Mouse (Mus musculus) CD4-positive, CD25-positive, alpha-beta regulatory T cell, adult 4 months (primary cell): Measurements from ENCODE around the gene 9230104L09Rik. TPM values are rescaled to one million over a fixed set of nuclear protein-coding genes. Genes with fewer than 3 reads are reported as not detected.

Source experiments
- ATAC-seq: one replicate; pipeline ENCODE4 v1.8.0; 2017
- polyA plus RNA-seq, 2 experiments: library from polyadenylated mRNA; unstranded; fragments of 100-300 nt; shearing (Covaris generic); gene quantifications; one replicate each; pipeline ENCODE4 v1.2.1; 2017

9230104L09Rik gene
- polyA plus RNA-seq, 2 experiments from 2014 or later = not detected

GRCm38 (mm10) chr2:148856630-148857400 is 8.0 kb downstream of the 9230104L09Rik start:
- ATAC-seq = no peak

- ATAC-seq = peak; percentile 80
These were observed 13.5 kb downstream of the 9230104L09Rik start for GRCm38 (mm10) chr2:148851116-148851906.

- ATAC-seq = no peak
These were observed 25.6 kb downstream of the 9230104L09Rik start for GRCm38 (mm10) chr2:148839224-148839623.

DNA sequence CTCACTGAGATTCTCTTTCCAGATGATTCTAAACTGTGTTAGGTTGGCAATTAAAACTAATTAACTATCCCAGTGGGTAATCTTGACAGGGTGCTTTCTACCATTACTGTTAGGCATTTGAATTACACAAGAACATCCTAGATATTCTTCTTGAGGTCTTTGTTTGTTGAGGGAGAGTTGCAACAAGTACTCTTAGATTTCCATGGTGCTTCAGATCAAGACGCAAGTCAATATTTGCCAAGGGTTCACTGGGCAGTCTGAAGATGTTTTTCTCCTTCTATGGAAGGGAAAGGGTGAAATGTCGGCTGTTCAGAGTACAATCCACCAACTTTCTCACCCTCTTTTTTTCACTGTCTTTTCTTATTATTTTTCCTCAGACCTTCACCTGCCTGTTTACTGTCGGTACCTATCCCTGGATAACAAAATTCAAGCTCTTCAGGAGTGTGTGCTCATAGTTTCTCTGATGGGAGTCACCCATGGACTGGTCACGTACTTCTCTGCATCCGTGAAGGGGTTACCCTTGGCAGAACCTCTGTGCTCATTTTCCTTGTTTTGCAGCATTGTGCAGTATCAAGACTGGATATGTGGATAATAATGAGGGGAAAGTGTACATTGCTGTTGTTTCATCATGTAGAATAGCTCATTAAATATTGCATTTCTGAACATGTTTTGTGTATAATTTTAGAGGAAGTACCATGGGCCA is 26.6 kb downstream of the 9230104L09Rik start:
- ATAC-seq = no peak

GRCm38 (mm10) chr2:148834912-148835311 is 29.9 kb downstream of the 9230104L09Rik start, which contains the start of gene Cst9:
TSS of gene Cst9 (plus strand) at chr2:148835147.
- ATAC-seq = no peak

GRCm38 (mm10) chr2:148825986-148826385 is 38.9 kb downstream of the 9230104L09Rik start:
- no peak for ATAC-seq

- ATAC-seq = no peak
These were observed 44.9 kb downstream of the 9230104L09Rik start, which contains the start of gene Cst13 for GRCm38 (mm10) chr2:148819909-148820308. TSS of gene Cst13 (plus strand) at chr2:148820081.

DNA sequence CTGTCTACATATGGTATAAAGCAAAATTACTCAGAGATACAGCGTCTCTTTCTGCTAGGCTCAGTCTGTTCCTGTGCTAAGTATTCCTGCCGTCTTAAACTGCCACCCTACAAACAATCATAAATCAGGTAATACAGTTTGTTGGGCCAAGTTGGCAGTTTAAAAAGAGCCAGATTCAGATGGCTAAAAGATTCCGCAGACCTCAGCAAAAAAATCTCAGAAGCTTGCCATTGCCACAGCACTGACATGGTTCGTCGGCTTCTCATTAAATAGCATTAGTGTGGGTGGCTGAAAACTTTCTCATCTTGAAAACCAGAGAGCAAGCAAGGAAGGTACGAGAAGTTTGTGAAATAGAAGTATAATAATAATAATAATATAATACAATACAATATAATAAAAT is 58.1 kb downstream of the 9230104L09Rik start:
- no peak for ATAC-seq

DNA sequence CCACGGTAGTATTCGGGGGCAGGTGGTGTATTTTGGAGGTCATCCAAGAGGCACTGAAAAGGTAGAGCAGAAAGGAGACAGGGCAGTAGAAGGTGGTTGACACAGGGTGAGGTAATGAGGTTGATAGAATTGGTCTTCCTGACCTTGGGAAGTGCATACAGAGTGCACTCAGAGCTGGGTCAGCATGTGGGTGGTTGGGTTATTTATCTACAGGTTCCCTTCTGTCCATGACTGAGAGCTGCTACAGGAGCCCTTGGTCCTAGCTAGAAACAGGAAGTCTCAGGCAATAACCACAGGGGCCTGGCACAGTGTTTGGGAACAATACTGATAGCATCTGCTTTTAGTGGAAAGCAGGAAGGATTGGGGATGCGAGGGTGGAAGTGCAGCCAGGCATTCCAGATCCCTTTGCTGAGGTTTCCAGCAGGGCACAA is 63.3 kb downstream of the 9230104L09Rik start:
- no peak for ATAC-seq

DNA sequence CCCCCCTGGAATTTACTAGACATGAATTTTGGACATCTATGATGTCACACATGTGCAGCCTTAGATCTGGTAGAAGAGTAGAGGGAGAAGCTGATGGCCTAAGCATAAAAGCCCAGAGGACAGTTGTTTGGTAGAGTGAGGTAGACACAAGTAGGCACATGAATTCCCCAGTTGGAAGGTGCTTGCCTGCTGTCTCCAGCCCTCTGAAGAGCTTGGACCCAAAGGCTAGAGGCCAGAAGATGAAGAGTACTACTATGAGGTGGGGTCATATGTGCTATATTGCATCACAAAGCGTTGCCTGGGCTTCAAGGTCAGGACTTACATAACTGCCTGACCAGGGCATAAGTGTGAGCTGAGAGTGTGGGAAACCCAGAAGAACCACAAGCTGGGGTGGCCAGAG is 66.4 kb downstream of the 9230104L09Rik start, which contains the start of gene Cst8:
Gene Cst8, plus strand, starts transcription at position 301 of the 400 bp plus-strand sequence.
- ATAC-seq = no peak

Other genes with a start within 250 kb of the 9230104L09Rik start
- 10 to 100 TPM; 41.1 to 61.1 TPM for gene Nxt1, start 192.4 kb downstream of the 9230104L09Rik start, polyA plus RNA-seq
- gene Gzf1, start 184.0 kb downstream of the 9230104L09Rik start, polyA plus RNA-seq = 10 to 100 TPM; 17.0 to 19.0 TPM
- 1 to 10 TPM; 1.2 TPM for gene Napb, start 132.6 kb downstream of the 9230104L09Rik start, polyA plus RNA-seq
- not detected for gene Cstl1, start 114.7 kb downstream of the 9230104L09Rik start, polyA plus RNA-seq
- not detected for gene Cst11, start 93.5 kb downstream of the 9230104L09Rik start, polyA plus RNA-seq
- not detected for gene 8030411F24Rik, start 83.0 kb downstream of the 9230104L09Rik start, polyA plus RNA-seq
- not detected for gene Cst12, start 75.7 kb downstream of the 9230104L09Rik start, polyA plus RNA-seq
- not detected for gene Cst8, start 66.3 kb downstream of the 9230104L09Rik start, polyA plus RNA-seq
- gene Cst13, start 45.0 kb downstream of the 9230104L09Rik start, polyA plus RNA-seq = not detected
- not detected for gene Cst9, start 29.9 kb downstream of the 9230104L09Rik start, polyA plus RNA-seq
- 100 to 1,000 TPM; 159 to 175 TPM for gene Cst3, start 10.7 kb upstream of the 9230104L09Rik start, polyA plus RNA-seq
- not detected for gene Gm1330, start 138.2 kb upstream of the 9230104L09Rik start, polyA plus RNA-seq
- not detected for gene Gm10750, start 152.2 kb upstream of the 9230104L09Rik start, polyA plus RNA-seq